Mouse (Mus musculus): ENCODE results near the gene Ndufv2. TPM values are rescaled to one million over a fixed set of nuclear protein-coding genes. Genes with fewer than 3 reads are reported as not detected.

Ndufv2 gene
- total RNA-seq, 1 experiment from 2014 or later: 278 TPM

Other genes starting within 250 kb of the Ndufv2 start
- gene Ralbp1, start 215.8 kb downstream of the Ndufv2 start, total RNA-seq (2021): 48.4 and 56.4 TPM in 2 replicates
- 93.9 and 106 TPM in 2 replicates for gene Twsg1, start 150.3 kb downstream of the Ndufv2 start, total RNA-seq (2021)
- 25.3 and 33.4 TPM in 2 replicates for gene Ankrd12, start 24.5 kb downstream of the Ndufv2 start, total RNA-seq (2021)
- 35.9 and 43.4 TPM in 2 replicates for gene Washc1, start 10.0 kb upstream of the Ndufv2 start, total RNA-seq (2021)
- gene Ddx11, start 22.0 kb upstream of the Ndufv2 start, total RNA-seq (2021): 9.7 and 11.1 TPM in 2 replicates

Data from adrenal gland, postnatal 25 days (tissue).